Mouse (Mus musculus): Measurements from ENCODE around the gene Eps8l1.
"Not testable (repeated sequence)": the region's sequence is repeated elsewhere in the genome, so short reads cannot be mapped to it uniquely, and the experiment has no call there.

The Eps8l1 gene

DNA sequence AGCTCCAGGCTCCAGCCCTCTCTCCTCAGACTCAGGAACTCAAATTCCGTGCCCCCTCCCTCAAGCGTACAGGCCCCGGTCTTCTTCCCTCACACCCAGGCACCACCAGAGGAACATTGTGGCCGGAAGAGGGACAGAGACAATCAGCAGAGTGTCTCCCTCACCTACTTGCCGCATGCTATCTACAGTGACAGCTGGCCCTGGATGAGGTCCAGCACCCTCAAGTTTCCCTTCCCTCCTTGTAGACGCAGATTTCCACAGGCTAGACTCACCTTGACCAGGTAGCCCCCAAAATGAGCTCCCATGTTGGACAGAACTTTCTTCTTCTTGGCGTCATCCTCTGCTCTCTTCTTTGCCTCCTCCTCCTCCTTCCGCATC is 48.3 kb downstream of the Eps8l1 start:
- no peak for DNase-seq (ENCODE audit: low spot score)

DNA sequence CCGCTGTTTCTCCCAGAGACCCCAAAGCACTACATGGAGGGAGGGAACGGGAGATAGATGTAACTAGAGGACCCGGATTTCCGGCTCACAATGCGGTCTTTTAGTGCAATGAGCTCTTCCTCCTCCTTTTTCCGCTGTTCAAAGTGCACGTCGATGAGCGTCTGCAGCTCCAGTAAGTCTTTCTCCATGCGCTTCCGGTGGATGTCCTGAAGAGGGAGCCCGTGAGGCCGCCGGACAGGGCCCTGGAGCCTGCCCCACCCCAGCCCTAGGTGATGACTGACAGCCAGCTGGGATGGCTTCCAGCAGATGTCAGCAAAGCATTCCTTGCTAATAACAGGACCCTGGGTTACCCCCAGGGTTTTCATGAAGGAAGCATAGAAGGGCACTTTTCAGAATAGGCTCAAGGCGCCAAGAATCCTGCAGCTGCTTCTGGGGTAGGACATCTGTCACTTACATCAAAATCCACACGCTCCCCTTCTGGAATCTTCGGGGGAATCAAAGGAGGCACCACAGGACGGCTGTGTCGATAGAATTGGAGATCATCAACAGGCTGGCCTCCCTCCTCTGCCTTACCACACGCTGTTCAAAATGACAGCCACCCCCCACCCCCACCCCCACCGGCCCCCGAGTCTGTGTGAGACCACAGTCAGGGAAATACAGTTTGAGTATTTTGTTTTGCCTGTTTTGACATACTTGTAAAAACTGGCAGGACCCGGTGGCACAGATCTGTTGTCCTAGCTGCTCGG is 49.6 kb downstream of the Eps8l1 start:
- DNase-seq (ENCODE audit: low spot score): peak; percentile 66

DNA sequence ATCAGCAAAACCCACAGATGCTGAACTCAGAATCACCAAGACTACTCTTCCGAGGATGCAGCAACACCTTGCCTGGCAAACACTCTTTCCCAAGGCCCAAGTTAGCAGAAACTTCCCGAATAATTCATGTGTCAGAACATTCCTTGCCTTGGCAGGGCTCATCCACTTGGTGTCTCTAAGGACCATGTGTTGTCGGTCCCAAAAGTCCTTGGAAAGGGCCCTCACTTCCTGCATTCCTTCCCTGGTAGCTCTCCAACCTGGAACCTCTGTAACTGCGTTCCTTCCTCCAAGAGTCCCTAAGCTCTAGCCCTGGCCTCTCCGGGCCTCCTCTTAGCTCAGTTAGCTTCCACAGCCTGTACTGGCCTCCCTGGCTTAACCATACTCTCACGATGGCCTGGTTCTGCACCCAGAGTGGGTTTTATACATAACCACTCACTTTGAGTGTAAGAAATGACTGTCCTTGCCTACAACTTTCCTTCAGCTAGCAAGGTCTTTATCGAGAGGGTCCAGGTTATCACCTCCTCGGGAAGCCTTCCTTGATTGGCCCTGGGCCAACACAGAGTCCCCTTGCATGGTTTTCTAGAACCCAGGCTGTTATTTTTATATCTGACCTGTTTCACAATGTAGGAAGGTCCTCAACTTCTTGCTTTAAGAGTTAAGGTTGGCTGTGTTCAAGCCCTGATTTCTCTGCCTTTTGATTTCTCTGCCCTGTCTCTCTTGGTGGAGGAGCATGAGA is 51.2 kb downstream of the Eps8l1 start:
- no peak for DNase-seq (ENCODE audit: low spot score)

DNA sequence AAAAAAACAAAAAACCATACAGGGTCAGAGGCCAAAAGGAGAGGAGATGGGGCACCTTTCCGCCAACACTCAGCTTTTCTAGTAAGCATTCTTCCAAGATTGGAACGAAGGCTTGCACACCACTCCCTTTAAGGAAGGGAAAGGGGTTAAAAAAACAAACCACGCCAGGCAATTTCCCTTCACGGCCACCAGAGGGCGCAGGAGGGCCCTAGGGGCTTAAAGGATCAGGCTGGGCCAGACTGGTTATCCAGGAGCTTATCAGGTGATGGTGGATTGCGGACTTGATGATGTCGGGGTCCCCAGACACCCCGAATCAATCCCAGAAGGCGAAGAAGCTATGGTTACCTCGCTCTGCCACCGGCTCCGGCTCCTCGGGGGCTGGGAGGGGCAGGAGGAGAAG is 52.8 kb downstream of the Eps8l1 start:
- DNase-seq (ENCODE audit: low spot score): peak; percentile 43

GRCm38 (mm10) chr7:4513829-4514712 is 53.6 kb downstream of the Eps8l1 start:
- no peak for DNase-seq (ENCODE audit: low spot score)

GRCm38 (mm10) chr7:4515853-4516252 is 55.4 kb downstream of the Eps8l1 start:
- DNase-seq (ENCODE audit: low spot score): no peak

- no peak for DNase-seq (ENCODE audit: low spot score)
Observed at GRCm38 (mm10) chr7:4516332-4517050, 56.0 kb downstream of the Eps8l1 start, which contains the start of gene Tnnt1. Gene Tnnt1, minus strand, starts transcription at chr7:4516382.

DNA sequence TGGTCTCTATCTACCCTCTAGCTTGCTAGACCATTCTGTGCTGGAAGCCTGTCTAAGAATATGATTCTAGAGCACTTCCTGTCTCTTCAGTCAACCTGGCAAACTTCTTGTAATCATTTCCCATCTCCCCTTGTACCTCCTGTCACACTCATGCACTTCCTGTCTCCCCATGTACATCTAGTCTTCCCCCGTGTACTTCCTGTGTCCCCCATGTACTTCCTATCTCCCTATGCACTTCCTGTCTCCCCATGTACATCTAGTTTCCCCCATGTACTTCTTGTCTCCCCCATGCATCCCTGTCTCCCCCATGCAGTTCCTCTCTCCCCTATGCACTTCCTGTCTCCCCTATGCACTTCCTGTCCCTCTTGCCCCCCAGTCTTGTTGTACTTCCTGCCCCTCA is 58.0 kb downstream of the Eps8l1 start:
- DNase-seq (ENCODE audit: low spot score): no peak

GRCm38 (mm10) chr7:4521231-4522003 is 60.9 kb downstream of the Eps8l1 start:
- no peak for DNase-seq (ENCODE audit: low spot score)

- DNase-seq (ENCODE audit: low spot score): no peak
Observed at GRCm38 (mm10) chr7:4522292-4522691, 61.8 kb downstream of the Eps8l1 start.

DNA sequence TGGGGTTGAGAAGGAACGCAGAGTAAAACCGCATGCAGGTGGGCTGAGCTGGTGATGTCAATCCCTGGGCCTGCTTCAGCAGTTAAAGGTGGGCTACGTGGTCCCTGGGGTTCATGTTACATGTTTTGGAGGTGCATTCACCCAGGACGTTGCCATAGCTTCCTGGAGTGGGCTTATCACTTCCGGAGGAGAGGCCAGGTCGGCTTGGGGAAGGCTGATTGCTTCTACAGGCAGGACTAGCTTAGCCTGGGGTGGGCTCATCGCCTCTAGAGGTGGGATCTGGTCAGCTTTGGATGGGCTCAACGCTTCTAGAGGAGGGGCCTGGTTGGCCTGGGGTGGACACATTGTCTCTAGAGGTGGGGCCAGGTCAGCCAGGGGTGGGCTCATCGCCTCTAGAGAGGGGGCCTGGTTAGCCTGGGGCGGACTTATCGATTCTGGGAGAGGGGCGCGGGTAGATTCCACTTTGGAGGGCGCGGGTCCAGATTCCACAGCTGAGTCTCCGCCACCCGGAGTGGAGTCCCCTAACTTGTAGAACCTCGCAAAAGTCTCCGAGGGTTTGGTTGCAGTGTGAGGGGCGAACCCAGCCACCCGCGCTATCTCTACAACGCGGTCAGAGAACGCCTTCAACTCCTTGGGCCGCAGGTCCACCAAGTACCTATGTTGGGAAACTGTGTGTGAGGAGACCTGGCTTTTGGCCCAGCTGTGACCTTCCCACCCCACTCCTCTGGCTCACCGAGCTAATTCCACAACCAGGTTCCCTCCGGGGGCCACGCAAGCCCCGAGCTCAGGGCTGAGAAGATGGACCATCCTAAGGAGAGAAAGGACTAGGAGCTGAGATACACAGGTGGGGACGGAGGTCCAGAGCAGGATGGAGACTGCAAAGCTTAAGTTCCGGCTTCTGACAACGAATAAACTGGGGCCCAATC is 63.0 kb downstream of the Eps8l1 start:
- no peak for DNase-seq (ENCODE audit: low spot score)

DNA sequence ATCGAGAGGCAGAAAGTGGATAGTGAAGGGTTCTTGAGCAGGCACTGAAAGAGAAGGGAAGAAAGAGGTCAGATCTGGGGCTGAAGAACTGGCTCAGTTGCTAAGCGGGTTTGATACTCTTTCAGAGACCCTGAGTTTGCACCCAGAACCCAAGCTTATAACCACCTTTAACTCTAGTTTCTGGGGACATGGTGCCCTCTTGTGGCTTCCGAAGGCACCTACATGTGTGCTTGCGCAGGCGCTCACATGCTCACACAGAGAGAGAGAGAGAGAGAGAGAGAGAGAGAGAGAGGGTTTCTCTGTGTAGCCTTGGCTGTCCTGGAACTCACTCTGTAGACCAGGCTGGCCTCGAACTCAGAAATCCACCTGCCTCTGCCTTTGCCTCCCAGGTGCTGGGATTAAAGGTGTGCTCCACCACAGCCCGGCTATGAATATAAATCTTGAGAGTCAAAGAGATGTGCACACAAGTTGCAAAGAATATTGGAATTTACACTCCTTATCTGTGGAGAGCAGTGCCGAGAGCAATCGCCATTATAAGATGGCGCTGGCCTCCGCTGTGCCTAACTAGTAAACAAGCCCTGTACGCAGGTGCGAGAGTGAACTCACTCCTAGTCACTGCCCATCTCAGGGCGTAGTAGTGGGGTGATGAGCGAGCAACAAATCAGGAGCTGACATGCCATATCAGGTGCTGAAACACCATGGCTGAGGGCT is 63.9 kb downstream of the Eps8l1 start, which contains the start of gene Tnni3:
Gene Tnni3 (minus strand): TSS at position 18 of the 711 bp plus-strand sequence.
- not testable (repeated sequence) for DNase-seq (ENCODE audit: low spot score)

- peak; percentile 58 for DNase-seq (ENCODE audit: low spot score)
Observed at GRCm38 (mm10) chr7:4526341-4527301, 66.1 kb downstream of the Eps8l1 start.

DNA sequence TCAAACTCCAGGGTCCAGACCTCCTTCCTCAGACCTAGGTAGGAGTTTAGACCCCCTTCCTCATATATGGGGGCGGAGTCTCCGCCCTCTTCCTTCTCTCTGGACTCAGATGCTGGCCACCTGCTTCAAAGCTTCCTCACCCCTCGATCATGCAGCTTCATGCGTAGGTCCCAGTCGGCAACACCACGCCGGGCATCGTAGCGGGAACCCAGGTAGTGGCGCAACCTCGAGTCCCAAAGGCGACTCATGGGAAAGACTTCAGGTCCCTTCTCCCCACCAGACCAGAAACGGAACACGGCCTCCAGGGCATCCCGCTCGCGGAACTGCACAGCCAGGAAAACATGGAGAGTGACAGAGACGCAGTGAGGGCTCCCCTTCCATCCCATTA is 66.8 kb downstream of the Eps8l1 start:
- DNase-seq (ENCODE audit: low spot score): no peak
